Mouse (Mus musculus) kidney, embryonic 16.5 days (tissue): ENCODE data around the gene Plin5. TPM values are rescaled to one million over a fixed set of nuclear protein-coding genes. Genes with fewer than 3 reads are reported as not detected.

Experiments used
- ATAC-seq: fragments of 200-750 bp; cut with Nextera tagmentation; 2 replicates; pipeline ENCODE4 v1.8.0; 2017; ENCODE audit warnings: moderate TSS enrichment; ENCODE audit not compliant: low FRiP score, low TSS enrichment
- H3K27ac ChIP-seq: fragments of 300-500 bp; sonication (generic); 2 replicates; pipeline ENCODE4 v1.5.1; 2014; ENCODE audit warnings: low read length
- H3K27me3 ChIP-seq: fragments of 300-500 bp; sonication (generic); 2 replicates; pipeline ENCODE4 v1.6.1; 2014; ENCODE audit warnings: low read length, control low read depth, mixed read lengths; ENCODE audit not compliant: insufficient read depth
- H3K36me3 ChIP-seq: fragments of 300-500 bp; sonication (generic); 2 replicates; pipeline ENCODE4 v1.6.1; 2014; ENCODE audit warnings: low read length, control low read depth, mixed read lengths; ENCODE audit not compliant: insufficient read depth
- H3K4me1 ChIP-seq: fragments of 300-500 bp; sonication (generic); 2 replicates; pipeline ENCODE4 v1.6.1; 2014; ENCODE audit warnings: low read length, control low read depth, mixed read lengths; ENCODE audit not compliant: insufficient read depth
- H3K4me2 ChIP-seq: fragments of 300-500 bp; sonication (generic); replicated peaks from 2 replicates; pipeline ENCODE4 v1.6.1; 2014; ENCODE audit warnings: low read depth, low read length
- H3K4me3 ChIP-seq: fragments of 300-500 bp; sonication (generic); 2 replicates; pipeline ENCODE4 v1.5.1; 2014; ENCODE audit warnings: mild to moderate bottlenecking, low read length
- H3K9ac ChIP-seq: fragments of 300-500 bp; sonication (generic); replicated peaks from 2 replicates; pipeline ENCODE4 v1.6.1; 2014; ENCODE audit warnings: low read length
- H3K9me3 ChIP-seq: fragments of 300-500 bp; sonication (generic); 2 replicates; pipeline ENCODE4 v1.6.1; 2016; ENCODE audit warnings: low read length, control low read depth
- WGBS: fragments of 180-500 bp; shearing (Covaris S2); extraction: QIAGEN DNeasy Blood & Tissue Kit; methylation state at CpG from one replicate; pipeline ENCODE4 v1.1.7; 2014; 5-methylcytosine and 5-hydroxymethylcytosine counted together
- polyA plus RNA-seq: library from polyadenylated mRNA; unstranded; fragments of >200 nt; fragmentation: Nextera tagmentation; extraction: Ambion mirVana; gene quantifications from 2 replicates; pipeline ENCODE4 v1.2.1, GENCODE M21; 2015

Plin5 gene
- polyA plus RNA-seq, 1 experiment from 2014 or later: 2.6 TPM

- Histone ChIP-seq H3K4me1 (peaks cover 24% of the 10 kb centered on the region), H3K27me3 (peaks cover 8% of the 10 kb centered on the region), H3K9ac (peak overlapping the region; percentile 46), H3K27ac (peak overlapping the region; percentile 47; the same call in 1 of the 2 replicates), H3K36me3 (no peaks in the 10 kb centered on the region), H3K4me3 (peak overlapping the region; percentile 38), H3K4me2 (peak overlapping the region; percentile 59), H3K9me3 (no peaks in the 10 kb centered on the region)
- WGBS: 3% methylated on average over 27 of the region's 27 CpGs
- ATAC-seq: 0 out of 2 replicates have a peak, but pooled peaks have one; percentile 7
Measured at GRCm38 (mm10) chr17:56134463-56134971, 17.1 kb upstream of the Plin5 start.

- H3K9ac ChIP-seq: 0 out of 2 replicates have a peak overlapping the region, but pooled peaks have one; percentile 46
- peak overlapping the region; percentile 59 for H3K4me2 ChIP-seq
- peak overlapping the region; percentile 38 for H3K4me3 ChIP-seq
- H3K9me3 ChIP-seq: no peaks in the 10 kb centered on the region
- 19% methylated on average over 18 of the region's 21 CpGs for WGBS
- no peaks in the 10 kb centered on the region for H3K36me3 ChIP-seq
- peaks cover 21% of the 10 kb centered on the region for H3K4me1 ChIP-seq
- ATAC-seq: peak; percentile 80
- H3K27ac ChIP-seq: peak overlapping the region; percentile 63
- H3K27me3 ChIP-seq: 0 out of 2 replicates have a peak, but pooled peaks cover under 1% of the 10 kb centered on the region
Measured at GRCm38 (mm10) chr17:56133457-56134363, 16.3 kb upstream of the Plin5 start.

- 3% methylated on average over 14 of the region's 14 CpGs for WGBS
- Histone ChIP-seq H3K27ac (no peak overlapping the region), H3K4me2 (0 out of 2 replicates have a peak overlapping the region, but pooled peaks have one; percentile 13), H3K9ac (no peak overlapping the region), H3K36me3 (no peaks in the 10 kb centered on the region), H3K9me3 (no peaks in the 10 kb centered on the region), H3K27me3 (no peaks in the 10 kb centered on the region), H3K4me3 (no peak overlapping the region; the same call in 1 of the 2 replicates), H3K4me1 (peaks cover 15% of the 10 kb centered on the region)
- ATAC-seq: no peak
Measured at GRCm38 (mm10) chr17:56132661-56133060, 15.3 kb upstream of the Plin5 start.

- WGBS: 42% methylated on average over 7 of the region's 7 CpGs
- H3K9ac ChIP-seq: no peak overlapping the region
- peaks cover 13% of the 10 kb centered on the region for H3K4me1 ChIP-seq
- H3K4me3 ChIP-seq: no peak overlapping the region
- H3K36me3 ChIP-seq: no peaks in the 10 kb centered on the region
- peak; percentile 13; the same call in 1 of the 2 replicates for ATAC-seq
- H3K4me2 ChIP-seq: no peak overlapping the region
- no peaks in the 10 kb centered on the region for H3K9me3 ChIP-seq
- no peaks in the 10 kb centered on the region for H3K27me3 ChIP-seq
- no peak overlapping the region for H3K27ac ChIP-seq
Measured at GRCm38 (mm10) chr17:56131814-56132213, 14.4 kb upstream of the Plin5 start.

- Histone ChIP-seq H3K4me3 (no peak overlapping the region), H3K9me3 (no peaks in the 10 kb centered on the region), H3K4me2 (no peak overlapping the region), H3K27me3 (no peaks in the 10 kb centered on the region), H3K4me1 (peaks cover 13% of the 10 kb centered on the region), H3K9ac (no peak overlapping the region), H3K27ac (no peak overlapping the region), H3K36me3 (no peaks in the 10 kb centered on the region)
- 92% methylated on average over 10 of the region's 10 CpGs for WGBS
- no peak for ATAC-seq
Measured at GRCm38 (mm10) chr17:56131136-56131535, 13.7 kb upstream of the Plin5 start.

GRCm38 (mm10) chr17:56128246-56128645 lies 10.8 kb upstream of the Plin5 start:
- H3K9me3 ChIP-seq: peaks cover 2% of the 10 kb centered on the region
- H3K27ac ChIP-seq: no peak overlapping the region
- peaks cover 12% of the 10 kb centered on the region for H3K4me1 ChIP-seq
- H3K36me3 ChIP-seq: no peaks in the 10 kb centered on the region
- no peak overlapping the region for H3K9ac ChIP-seq
- 74% methylated on average over 15 of the region's 15 CpGs for WGBS
- H3K27me3 ChIP-seq: peaks cover 17% of the 10 kb centered on the region
- H3K4me3 ChIP-seq: no peak overlapping the region
- no peak for ATAC-seq
- no peak overlapping the region for H3K4me2 ChIP-seq

- Histone ChIP-seq H3K27ac (no peak overlapping the region), H3K36me3 (0 out of 2 replicates have a peak, but pooled peaks cover 10% of the 10 kb centered on the region)
- 72% methylated on average over 11 of the region's 11 CpGs for WGBS
Measured at GRCm38 (mm10) chr17:56126175-56126574, 8.8 kb upstream of the Plin5 start.

GRCm38 (mm10) chr17:56125276-56125630 lies 7.9 kb upstream of the Plin5 start:
- peaks cover 46% of the 10 kb centered on the region for H3K27me3 ChIP-seq
- peaks cover 15% of the 10 kb centered on the region for H3K9me3 ChIP-seq
- WGBS: 85% methylated on average over 4 of the region's 4 CpGs
- H3K36me3 ChIP-seq: 0 out of 2 replicates have a peak, but pooled peaks cover 10% of the 10 kb centered on the region
- no peak overlapping the region for H3K4me2 ChIP-seq
- ATAC-seq: no peak
- no peak overlapping the region for H3K4me3 ChIP-seq
- no peak overlapping the region for H3K27ac ChIP-seq
- H3K9ac ChIP-seq: no peak overlapping the region
- peaks cover 13% of the 10 kb centered on the region for H3K4me1 ChIP-seq

More at GRCm38 (mm10) chr17:56126175-56126574, 8.8 kb upstream of the Plin5 start:
- no peak for ATAC-seq
- peaks cover 9% of the 10 kb centered on the region for H3K4me1 ChIP-seq
- H3K9me3 ChIP-seq: peaks cover 15% of the 10 kb centered on the region
- H3K4me3 ChIP-seq: no peak overlapping the region
- H3K9ac ChIP-seq: no peak overlapping the region
- H3K27me3 ChIP-seq: peaks cover 37% of the 10 kb centered on the region
- no peak overlapping the region for H3K4me2 ChIP-seq

- 0 out of 2 replicates have a peak, but pooled peaks have one; percentile 21 for ATAC-seq
- 11% methylated on average over 56 of the region's 59 CpGs for WGBS
- peak overlapping the region; percentile 50 for H3K4me3 ChIP-seq
Measured at GRCm38 (mm10) chr17:56124377-56125275, 7.2 kb upstream of the Plin5 start.

More at GRCm38 (mm10) chr17:56124377-56125275, 7.2 kb upstream of the Plin5 start:
- peak overlapping the region; percentile 87 for H3K4me2 ChIP-seq
- H3K27ac ChIP-seq: no peak overlapping the region
- H3K36me3 ChIP-seq: 0 out of 2 replicates have a peak, but pooled peaks cover 10% of the 10 kb centered on the region
- peaks cover 52% of the 10 kb centered on the region for H3K27me3 ChIP-seq
- peaks cover 15% of the 10 kb centered on the region for H3K9me3 ChIP-seq
- peak overlapping the region; percentile 72 for H3K9ac ChIP-seq
- H3K4me1 ChIP-seq: peaks cover 19% of the 10 kb centered on the region
